Mouse (Mus musculus) 3T3-L1 (cell line): Measurements from ENCODE around the gene Tln1.
A peak's percentile ranks its signal among the peaks of the same experiment; 100 is the strongest.
"Not testable (repeated sequence)": the region's sequence is repeated elsewhere in the genome, so short reads cannot be mapped to it uniquely, and the experiment has no call there.

Experiments used
- DNase-seq: peaks from one replicate; pipeline ENCODE4 v3.0.0-alpha.2; 2015; ENCODE audit warnings: low read depth, low spot score

The Tln1 gene

DNA sequence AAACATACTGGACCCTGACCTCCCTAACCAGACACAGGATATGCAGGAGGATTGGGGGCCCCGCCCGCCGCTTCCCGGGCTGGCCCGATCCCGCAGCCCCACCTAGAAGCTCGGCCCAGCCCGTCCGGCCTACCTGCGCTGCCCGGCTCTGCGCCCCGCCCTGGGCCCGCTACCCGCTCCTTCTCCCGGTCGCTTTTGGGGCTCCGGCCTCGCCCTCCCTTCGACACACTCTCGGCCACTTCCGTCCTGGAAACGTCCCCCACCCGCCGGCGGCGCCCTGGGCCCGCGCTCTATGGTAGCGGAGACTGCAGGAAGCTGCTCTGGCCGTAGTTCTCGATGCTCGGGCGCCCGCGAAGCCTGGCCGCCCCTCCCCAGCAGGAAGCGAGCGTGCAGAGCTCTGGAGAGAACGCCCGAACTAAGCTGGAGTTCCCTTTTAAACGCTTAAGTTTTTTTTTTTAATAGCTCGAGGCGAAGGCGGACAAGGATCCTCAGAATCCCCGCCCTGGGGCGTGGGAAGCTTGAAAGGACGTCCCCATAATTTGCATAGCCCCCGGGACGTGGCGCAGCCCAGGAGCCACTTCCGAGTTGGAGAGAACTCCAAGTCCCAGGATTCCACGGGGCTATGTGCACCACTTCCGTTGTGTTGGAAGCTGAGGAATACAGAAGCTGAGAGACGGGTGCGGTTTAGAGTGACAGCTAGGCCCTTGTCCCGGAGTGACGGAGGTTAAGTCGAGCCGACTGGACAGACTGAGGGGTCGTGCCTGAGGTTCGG is at the start of gene Tln1, which contains the start of gene Creb3:
Tln1 (minus strand) TSS at position 695 of the 772 bp plus-strand sequence.
Creb3 (plus strand) TSS at position 336 of the 772 bp plus-strand sequence.
- peak; percentile 99 for DNase-seq

DNA sequence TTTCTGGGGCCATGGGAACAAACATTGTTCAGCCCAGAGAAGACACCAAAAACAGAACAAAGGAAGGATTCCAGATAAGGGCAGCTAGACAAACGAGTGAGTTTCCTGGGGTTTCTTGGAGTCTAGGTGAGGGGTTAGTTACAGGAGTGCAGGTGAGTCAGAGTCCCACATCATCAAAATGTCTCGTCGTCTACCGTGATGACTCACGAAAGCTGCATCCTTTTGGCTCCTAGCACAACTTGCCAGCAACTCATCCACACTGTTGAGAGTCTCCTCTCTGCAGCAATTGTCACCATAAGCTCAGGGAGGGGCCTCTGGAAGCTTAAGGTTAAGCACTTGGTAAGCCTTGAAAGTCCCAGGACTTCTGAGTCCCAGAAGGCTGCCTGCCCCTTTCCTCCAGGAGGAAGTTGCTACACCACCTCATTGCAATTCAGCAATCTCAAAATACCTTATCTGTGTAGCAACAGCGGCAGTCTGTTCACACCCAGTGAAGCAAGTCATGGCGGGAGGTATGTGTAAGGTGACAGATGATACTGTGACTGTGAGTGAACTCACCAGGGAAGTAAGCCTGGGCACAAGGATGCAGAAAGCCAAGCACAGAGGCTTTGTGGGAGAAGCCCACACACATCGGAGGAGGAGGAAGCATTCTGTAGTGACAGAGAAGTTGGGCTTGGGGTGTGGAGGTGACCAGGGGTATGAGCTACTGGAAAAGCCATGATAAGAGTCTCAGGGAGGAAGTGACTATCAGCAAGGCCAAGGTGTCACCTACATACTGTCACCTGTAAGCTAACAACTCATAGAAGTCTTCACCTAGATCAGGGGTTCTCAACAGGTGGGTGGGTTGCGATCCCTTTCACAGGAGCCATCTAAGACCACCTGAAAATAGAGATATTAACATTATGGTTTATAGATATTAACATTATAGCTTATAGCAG is 42.5 kb upstream of the Tln1 start:
- DNase-seq: peak; percentile 56

DNA sequence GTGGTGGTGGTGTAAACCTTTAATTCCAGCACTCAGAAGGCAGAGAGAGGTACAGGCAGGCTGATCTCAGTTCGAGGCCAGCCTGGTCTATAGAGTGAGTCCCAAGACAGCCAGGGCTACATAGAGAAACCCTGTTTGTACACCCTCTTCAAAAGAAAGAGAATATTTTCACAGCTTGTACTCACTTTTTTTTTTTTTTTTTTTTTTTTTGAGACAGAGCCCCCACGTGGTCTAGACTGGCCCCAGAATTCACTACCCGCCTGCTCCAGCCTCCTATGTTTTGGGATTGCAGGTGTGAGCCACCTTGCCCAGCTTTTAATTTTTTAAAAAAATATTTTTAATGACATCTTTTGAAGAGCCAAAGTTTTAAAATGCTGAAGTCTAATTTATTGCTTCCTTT is 41.6 kb upstream of the Tln1 start:
- DNase-seq: no peak

DNA sequence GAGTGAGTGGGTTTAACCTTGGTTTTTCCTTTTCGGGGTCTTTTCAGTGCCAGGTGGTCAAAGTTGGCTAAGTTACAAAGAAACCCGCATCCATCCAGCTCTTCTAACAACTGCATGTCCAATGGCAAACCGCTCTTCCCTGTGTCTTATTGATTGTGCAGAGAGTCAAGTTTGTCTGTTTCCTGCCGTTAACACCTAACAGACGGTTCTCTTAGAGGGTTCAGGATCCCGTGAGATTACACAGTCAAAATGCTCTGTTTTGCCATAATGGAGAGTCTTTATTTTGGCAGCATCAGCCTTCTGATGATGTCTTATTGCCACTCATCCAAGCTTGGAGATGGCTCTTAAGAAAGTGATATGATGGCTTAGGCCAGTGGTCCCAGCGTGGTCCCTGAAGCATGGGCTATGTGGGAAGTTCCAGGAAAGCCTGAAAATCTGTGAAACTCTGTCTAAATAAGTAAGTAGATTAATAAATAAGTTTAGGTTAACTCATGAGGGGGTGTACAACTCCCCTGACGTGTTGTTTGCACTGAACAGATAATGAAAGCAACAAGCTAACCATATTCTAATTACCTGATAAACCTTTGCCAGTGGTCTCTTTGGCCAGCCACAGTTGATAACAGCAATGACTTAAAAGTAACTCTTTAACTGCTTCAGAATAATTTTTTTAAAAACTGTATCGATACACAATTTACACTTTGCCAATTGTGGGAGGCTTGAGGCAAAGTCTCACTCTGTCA is 37.9 kb upstream of the Tln1 start:
- no peak for DNase-seq

DNA sequence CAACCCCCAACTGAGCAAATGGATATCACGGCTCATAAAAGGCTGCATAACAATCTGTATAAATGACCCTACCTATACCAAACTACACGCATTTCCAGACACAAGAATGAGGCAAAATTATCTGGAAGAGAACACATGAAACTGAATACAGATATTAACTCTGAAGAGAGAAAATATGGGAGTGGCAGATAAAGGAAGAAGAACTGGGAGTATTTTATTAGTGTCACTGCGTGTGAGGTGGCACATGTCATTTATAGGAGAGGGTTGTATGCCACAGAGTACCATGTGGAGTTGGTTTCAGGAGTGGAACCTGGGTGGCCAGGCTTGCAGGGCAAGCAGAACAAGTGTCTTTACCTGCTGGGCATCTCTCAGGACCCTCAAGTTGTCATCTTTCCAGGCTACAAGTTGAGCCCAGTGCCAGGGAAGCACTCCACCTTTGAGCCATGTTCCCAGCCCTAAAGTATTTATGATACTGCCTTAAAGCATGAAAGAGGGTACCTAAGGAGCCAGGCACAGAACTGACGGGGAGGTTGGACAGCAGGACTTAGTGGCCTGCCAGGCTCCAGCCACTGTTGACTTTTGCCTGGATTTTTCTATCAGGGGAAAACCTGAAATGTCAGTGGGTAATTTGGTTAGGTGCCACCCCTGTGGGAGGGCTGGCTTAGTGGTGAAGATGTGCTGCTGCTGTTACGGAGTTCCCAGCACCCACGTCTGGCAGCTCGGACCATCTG is 36.3 kb upstream of the Tln1 start:
- DNase-seq: no peak

DNA sequence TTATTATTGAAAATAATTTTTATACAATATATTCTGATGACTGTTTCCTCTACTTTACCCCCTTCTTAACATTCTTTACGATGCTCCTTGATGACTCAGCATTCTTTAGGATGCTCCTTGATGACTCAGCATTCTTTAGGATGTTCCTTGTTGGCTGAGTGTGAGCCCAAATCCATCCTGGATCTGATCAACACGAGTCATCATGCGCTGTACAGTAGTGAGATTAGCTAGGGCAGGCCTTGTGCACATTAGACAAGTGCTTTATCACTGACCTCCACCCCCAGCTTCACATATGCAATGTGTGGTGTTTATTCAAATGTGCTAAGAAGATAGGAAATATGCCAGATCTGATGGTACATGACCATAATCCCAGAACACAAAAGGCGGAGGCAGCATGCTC is 35.7 kb upstream of the Tln1 start:
- peak; percentile 78 for DNase-seq

DNA sequence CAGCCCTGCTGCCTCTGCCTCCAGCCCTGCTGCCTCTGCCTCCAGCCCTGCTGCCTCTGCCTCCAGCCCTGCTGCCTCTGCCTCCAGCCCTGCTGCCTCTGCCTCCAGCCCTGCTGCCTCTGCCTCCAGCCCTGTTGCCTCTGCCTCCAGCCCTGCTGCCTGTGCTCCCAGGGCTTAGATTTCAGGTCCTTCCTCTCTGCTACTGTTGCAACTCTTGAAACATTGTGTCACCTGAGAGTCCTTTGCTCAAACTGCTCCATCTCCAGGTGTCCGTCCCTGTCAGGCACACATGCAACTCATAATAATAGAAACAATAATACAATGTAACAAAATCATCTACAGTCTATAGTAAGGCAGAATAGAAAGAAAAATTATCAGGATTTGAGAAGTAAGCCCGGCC is 34.1 kb upstream of the Tln1 start:
- DNase-seq: not testable (repeated sequence)

DNA sequence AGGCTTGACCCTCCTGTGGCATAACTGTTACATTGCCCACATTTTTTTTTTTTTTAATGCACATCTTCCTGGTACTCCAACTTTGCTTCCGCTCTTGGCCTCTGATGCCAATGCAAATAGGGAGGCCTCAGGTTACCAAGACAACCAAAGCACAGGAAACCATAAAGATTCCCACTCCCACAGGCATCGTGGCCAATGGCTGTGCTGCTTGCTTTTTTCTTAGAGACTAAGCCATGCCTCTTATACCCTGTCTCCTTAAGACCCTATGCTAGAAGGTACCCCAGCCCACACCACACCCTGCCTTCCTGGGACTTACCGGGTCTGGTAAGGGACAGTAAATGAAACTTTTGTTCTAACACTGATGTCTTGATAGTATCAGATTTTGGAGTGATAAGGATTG is 31.0 kb upstream of the Tln1 start:
- no peak for DNase-seq

DNA sequence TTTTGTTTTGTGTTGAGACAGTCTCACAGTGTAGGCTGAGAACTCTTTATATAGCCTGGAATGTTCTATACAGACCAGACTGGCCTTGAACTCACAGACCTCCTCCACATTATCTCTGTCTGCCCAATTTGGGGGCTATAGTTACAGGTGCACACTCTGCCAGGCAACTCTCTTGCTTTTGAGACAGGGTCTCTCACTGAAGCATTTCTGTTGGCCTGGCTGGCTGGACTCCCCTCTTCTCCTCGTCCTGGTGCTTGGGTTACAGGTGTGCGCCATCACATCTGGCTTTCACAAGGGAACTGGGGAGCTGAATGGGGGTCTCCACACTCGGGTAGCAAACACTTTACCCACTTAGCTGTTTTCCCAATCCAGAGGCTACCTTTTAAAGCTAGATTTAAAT is 29.5 kb upstream of the Tln1 start:
- DNase-seq: no peak

DNA sequence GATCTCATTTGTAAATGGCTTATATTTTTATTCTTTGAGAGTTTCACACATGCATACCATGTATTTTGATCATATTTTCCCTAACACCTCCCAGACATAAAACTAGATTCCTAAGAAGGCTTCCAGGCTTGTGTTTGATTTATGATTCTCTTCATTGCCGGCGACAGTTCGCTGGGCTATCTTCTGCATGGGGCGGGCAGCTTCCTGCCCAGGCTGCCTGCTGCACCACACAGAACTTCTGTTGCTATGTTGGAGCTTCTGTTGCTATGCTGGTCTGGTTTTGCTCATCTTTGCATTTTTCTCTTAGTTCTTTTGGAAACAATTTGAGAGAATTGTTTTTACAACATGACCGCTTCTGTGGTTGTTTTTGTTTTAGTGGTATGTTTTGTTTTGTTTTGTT is 29.1 kb upstream of the Tln1 start:
- no peak for DNase-seq

DNA sequence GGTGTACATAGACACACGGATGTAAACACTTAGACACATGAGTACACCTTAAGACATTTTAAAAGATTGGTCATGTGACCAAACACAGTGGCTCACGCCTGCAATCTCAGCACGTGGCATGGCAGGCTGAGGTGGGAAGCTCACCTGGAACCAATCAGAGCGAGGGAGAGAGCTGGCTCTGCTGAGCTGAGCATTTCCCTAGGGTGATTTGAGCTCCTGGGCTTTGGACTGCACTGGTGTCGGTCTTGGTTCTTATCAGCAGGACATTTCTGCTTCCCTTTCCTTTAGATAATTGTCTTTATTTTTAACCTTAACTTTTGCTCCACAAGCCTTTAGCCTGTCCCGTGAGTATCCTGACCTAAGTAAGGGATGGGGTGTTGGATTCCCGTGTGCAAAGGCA is 25.2 kb upstream of the Tln1 start:
- DNase-seq: no peak

DNA sequence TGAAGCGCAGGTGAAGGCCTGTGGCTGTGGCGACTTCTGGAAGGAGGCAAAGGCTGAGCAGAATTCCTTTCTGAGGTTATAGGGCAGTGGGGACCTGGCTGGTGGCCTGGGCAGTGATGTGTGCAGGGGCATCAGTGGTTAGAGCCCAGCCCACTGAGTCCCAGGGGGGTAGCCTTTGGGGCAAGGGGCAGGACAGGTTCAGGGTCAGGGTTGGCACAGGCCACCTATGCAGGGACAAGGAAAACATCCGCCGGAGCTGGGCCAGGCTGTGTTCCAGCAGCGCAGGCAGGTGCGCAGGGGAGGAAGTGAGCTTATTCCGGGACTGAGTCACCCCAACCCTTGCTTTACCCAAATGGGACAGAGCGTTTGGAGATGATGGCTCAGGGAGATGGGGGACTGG is 23.9 kb upstream of the Tln1 start:
- DNase-seq: no peak

DNA sequence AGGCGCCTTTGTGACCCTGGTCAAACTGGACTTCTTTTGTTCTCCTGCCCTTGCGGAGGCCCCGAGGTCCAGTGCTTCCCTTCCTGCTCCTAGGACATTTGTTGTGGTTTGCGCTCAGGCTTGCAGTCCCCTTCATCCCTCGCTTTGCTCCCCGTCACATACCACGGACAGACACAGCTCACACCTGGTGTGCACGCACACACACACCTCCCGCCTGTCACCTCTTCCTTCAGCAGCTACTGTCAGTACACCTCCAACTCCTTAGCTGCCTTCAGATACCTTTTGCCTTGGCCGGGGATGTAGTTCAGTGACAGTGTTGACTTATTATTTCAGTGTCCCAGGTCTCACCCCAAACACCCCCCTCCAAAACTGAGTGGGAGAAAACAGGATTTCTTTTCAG is 23.2 kb upstream of the Tln1 start:
- DNase-seq: no peak

DNA sequence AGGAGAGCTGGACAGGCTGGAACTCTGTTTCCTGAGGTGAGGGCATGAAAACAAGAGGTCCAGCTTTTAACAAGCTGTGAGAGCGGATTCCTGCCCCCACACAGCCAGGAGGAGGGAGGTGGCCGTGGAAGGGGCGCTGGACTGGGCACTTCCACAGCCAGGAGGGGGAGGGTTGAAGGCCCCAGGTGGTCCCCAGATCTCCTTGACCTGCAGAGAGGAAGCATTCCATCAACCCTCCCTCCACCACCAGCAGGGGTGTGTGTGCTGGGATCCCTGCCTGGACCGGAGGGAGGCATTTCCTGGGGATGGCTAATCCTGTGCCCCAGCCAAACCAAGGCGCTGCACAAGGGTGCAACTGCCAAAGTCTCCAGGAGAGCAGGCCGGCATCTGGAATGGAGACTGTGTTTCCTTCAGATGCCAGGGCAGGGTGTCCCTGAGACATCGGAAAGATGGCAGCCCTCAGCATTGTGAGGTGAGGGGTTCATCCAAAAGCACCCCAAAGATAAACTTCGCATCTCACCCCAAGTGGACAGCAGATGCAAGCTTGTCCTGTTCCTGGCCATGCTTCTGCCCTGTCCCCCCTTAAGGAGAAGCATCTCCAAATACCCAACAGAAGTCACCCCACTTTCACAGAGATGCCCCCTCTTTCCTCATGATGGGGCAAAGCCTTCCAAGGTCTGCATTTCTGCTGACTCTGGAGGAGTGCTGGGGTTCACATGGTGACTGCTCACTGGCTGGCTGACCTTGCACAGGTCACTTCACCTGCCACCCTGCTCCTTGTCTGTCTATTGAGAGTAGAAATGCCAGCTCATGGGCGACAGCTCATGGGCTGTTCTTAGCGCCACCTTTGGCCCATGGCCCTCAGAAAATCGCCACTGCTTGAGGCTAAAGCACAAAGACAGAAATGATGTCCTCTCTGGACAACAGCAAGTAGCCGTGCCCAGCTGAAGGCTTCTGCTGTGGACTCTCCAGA is 22.2 kb upstream of the Tln1 start, which contains the start of gene Msmp:
Msmp (minus strand) TSS at position 51 of the 973 bp plus-strand sequence.
- no peak for DNase-seq

DNA sequence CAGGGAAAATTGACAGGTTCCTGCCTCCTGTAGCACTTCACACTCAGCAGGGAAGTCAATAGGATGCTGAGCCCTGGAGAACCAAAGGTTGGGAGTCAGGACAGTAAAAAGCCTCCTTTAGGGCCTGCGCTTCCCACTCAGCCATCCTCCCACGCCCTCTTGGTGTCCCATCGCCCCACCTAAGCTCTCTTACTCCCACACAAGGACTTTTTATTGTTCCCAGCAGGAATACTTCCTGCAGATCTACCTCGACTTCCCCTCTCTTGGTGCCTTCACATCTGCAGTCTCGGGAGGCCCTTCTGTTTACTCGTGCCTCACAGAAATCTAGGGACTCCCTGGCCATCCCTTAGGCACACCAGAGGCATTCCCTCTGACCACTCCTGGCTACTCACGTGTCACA is 20.9 kb upstream of the Tln1 start:
- DNase-seq: no peak

DNA sequence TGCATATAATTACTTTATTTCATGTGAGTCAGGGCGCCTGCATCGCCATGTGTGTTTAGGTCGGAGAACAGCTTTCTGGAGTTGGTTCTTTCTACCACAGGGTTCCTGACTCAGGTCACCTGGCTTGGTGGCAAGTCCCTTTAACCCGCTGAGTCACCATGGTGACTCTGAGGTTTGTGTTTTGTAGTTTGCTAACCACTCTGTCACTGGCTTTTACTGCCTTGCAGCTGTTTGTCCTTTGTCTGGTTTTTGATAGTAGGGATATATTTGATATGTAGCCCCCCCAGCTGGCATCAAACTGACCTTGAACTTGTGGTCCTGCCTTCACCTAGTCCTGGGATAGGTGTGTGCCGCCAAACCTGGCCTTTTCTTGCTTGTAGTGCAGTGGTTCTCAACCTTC is 19.8 kb upstream of the Tln1 start:
- no peak for DNase-seq

DNA sequence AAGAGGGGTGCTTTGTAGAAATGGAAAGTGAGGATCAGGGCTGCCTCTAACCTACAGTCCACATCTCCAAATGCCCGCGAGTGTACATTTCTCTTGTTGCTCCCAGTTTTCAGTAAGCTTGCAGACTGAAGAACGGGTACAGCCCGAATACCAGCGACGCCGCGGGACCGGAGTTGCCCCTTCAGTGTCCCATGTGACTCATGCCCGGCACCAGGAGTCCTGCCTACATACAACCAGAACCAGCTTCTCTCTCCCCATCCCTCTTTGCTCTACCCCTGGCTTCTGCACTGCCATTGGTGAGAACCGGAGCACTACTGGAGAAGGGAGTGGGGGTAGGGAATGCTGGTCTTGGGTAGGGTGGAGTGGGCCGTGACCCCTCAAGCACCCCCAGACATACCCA is 18.9 kb upstream of the Tln1 start:
- DNase-seq: no peak

DNA sequence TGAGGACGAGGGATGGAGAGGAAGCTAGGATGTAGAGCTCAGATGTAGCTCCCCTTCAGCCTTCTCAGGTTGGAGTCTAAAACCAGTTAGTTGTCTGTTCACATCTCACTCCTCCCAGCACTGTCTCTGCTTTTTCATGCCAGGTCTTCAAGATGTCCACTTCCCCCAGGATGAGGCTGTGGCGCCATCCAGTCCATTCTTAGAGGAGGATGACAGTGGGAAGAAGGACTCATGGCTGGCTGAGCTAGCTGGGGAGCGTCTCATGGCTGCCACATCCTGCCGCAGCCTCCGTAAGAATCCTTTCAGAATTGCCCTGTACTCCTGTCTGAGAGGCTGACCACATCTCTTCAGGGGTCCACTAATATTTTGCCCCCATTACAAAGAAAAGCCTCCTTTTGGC is 18.2 kb upstream of the Tln1 start:
- DNase-seq: no peak

DNA sequence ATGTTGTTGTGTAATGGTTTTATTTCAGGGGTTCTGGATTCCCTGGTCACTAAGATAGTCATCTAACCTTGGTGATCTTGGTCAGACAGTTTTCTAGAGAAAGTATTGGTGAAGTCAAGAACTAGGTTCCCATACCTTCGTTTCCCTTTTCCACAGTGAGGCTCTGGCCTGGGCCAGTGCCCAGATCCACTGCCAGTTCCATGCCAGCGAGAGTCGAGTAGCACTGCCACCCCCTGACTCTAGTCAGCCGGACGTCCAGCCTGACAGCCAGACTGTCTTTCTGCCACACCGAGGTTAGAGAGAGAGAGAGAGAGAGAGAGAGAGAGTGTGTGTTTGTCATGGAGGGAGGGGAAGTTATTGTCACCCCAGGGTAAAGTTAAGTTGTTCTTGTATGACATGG is 17.2 kb upstream of the Tln1 start:
- DNase-seq: no peak

DNA sequence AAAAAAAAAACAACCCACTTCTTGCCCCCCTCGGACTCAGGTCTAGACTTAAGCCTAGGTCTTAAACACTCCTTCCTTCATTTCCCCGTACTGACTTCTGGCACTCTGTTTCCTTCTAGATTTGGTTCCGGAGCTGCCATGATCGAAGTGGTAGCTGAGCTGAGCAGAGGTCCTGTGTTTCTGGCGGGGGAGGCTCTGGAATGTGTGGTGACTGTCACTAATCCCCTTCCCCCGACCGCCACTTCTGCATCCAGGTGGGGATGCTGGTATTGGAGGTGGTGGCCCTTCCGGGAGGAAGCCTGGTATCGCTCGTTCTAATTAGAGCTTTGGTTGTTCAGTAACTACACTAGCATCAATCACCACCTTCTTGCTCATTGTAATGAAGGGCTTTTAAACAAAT is 16.8 kb upstream of the Tln1 start:
- DNase-seq: no peak
